Mouse (Mus musculus): ENCODE results near the gene Mfn2. TPM values are rescaled to one million over a fixed set of nuclear protein-coding genes. Genes with fewer than 3 reads are reported as not detected.

The Mfn2 gene
- polyA plus RNA-seq (2014; fragmentation: Illumina TruSeq; extraction: RNeasy Lipid Tissue Mini Kit (QIAGEN cat#74804); ENCODE audit: low read depth, low replicate concordance): 22.1 TPM

GRCm38 (mm10) chr4:147904313-147905089 is at the start of gene Mfn2:
Mfn2 (minus strand) TSS chr4:147904704.

DNA sequence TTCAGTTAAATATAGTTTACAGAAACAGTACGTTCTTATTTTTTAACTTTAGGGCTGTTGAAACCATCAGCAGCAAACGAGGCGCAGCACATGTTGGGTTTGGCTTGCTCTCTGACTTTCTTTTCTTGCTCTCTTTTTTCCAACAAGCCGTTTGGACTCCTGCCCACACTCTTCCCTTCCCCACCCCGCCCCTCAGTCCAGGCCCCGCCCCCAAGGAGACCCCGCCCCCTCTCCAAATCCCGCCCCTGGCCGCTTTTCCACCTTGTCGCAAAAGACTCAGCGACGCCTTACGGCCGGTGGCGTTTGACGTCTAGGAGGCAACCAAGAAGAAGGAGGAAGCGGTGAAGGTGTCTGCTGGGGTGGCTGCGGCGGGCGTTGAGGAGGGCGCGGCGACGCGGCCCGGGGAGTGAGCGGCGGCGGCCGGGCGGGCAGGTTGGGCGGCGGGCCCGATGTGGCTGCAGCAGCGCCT is 36.1 kb upstream of the Mfn2 start, which contains the start of gene 2510039O18Rik:
2510039O18Rik (plus strand) TSS at position 320 of the 469 bp plus-strand sequence.

DNA sequence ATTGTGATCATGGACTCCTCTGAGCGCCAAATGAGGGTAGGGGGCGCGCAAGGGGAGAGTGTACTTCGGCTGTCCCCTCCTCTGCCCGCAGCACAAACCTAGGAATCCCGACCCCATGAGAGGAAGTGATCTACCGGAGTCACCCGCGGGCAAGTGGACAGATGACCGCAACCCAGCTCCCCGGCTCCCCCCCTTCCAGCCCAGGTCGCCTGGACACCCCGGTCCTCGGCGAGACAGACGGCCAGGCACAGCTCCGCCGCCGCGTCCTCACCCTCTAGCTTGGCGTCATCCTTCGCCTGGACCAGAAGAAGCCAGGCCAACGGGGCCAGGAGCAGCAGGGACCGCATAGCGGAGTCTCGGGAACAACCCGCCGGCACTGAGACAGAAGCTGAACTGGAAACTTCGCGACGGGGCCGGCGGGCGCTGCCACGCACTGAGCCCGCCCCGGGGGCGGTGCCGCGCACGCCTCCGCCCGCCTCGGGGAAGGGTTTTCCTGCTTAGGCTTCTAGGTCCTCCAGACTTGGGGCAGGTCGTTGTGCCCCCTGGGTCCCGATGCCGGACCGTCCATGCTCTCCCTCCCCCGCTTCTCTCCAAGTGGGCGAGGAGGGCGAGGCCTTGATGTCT is 31.9 kb upstream of the Mfn2 start, which contains the start of gene Plod1:
Plod1 (minus strand) TSS at position 437 of the 624 bp plus-strand sequence.

DNA sequence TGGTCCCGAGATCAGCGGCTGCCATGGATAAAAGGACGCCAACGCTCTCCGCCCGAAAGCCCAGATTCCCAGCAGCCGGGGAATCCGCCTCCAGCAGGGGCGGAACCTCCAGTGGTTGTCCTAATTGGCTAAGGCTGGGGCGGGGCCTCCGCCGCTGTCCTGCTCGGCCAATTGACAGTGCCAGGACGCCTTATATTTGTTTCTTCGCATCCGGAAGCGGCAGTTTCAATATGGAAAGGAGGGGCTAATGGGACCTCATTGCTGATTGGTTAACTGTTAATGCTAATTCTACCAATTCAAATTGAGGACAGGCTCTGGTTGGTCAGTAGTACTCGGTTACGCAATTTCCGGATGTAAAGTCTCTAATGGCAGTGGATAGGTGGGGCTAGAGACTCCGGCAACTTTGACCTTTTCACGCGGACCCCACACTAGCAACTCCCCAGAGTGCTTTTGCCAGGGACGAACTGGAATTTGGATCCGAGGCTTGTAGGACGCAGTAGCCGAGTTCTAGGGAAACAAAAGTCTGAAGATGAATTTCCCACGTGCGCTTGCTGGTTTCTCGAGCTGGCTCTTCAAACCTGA is 36.0 kb downstream of the Mfn2 start, which contains the start of the genes Miip and Fv1:
Miip (minus strand) TSS at position 367 of the 582 bp plus-strand sequence.
Fv1 (plus strand) TSS at position 530 of the 582 bp plus-strand sequence.

GRCm38 (mm10) chr4:147847614-147848583 is 56.6 kb downstream of the Mfn2 start, which contains the start of gene Zfp933:
Zfp933 (minus strand) TSS chr4:147848366.

Other genes with a start within 250 kb of the Mfn2 start
- 0.16 TPM for gene Zfp534, start 202.2 kb downstream of the Mfn2 start, polyA plus RNA-seq (2014; fragmentation: Illumina TruSeq; extraction: RNeasy Lipid Tissue Mini Kit (QIAGEN cat#74804); ENCODE audit: low read depth, low replicate concordance)
- gene Zfp984, start 94.9 kb downstream of the Mfn2 start, polyA plus RNA-seq (2014; fragmentation: Illumina TruSeq; extraction: RNeasy Lipid Tissue Mini Kit (QIAGEN cat#74804); ENCODE audit: low read depth, low replicate concordance): 53.2 TPM
- gene Zfp933, start 56.3 kb downstream of the Mfn2 start, polyA plus RNA-seq (2014; fragmentation: Illumina TruSeq; extraction: RNeasy Lipid Tissue Mini Kit (QIAGEN cat#74804); ENCODE audit: low read depth, low replicate concordance): 19.8 TPM
- gene Miip, start 35.9 kb downstream of the Mfn2 start, polyA plus RNA-seq (2014; fragmentation: Illumina TruSeq; extraction: RNeasy Lipid Tissue Mini Kit (QIAGEN cat#74804); ENCODE audit: low read depth, low replicate concordance): 0.24 TPM
- 9.0 TPM for gene Fv1, start 35.7 kb downstream of the Mfn2 start, polyA plus RNA-seq (2014; fragmentation: Illumina TruSeq; extraction: RNeasy Lipid Tissue Mini Kit (QIAGEN cat#74804); ENCODE audit: low read depth, low replicate concordance)
- 1.7 TPM for gene Plod1, start 32.1 kb upstream of the Mfn2 start, polyA plus RNA-seq (2014; fragmentation: Illumina TruSeq; extraction: RNeasy Lipid Tissue Mini Kit (QIAGEN cat#74804); ENCODE audit: low read depth, low replicate concordance)
- gene 2510039O18Rik, start 36.2 kb upstream of the Mfn2 start, polyA plus RNA-seq (2014; fragmentation: Illumina TruSeq; extraction: RNeasy Lipid Tissue Mini Kit (QIAGEN cat#74804); ENCODE audit: low read depth, low replicate concordance): 7.5 TPM
- gene Nppb, start 81.1 kb upstream of the Mfn2 start, polyA plus RNA-seq (2014; fragmentation: Illumina TruSeq; extraction: RNeasy Lipid Tissue Mini Kit (QIAGEN cat#74804); ENCODE audit: low read depth, low replicate concordance): not detected
- not detected for gene Nppa, start 96.0 kb upstream of the Mfn2 start, polyA plus RNA-seq (2014; fragmentation: Illumina TruSeq; extraction: RNeasy Lipid Tissue Mini Kit (QIAGEN cat#74804); ENCODE audit: low read depth, low replicate concordance)
- 6.7 TPM for gene Clcn6, start 134.1 kb upstream of the Mfn2 start, polyA plus RNA-seq (2014; fragmentation: Illumina TruSeq; extraction: RNeasy Lipid Tissue Mini Kit (QIAGEN cat#74804); ENCODE audit: low read depth, low replicate concordance)
- 2.7 TPM for gene Mthfr, start 134.4 kb upstream of the Mfn2 start, polyA plus RNA-seq (2014; fragmentation: Illumina TruSeq; extraction: RNeasy Lipid Tissue Mini Kit (QIAGEN cat#74804); ENCODE audit: low read depth, low replicate concordance)
- gene Agtrap, start 183.3 kb upstream of the Mfn2 start, polyA plus RNA-seq (2014; fragmentation: Illumina TruSeq; extraction: RNeasy Lipid Tissue Mini Kit (QIAGEN cat#74804); ENCODE audit: low read depth, low replicate concordance): 17.1 TPM
- gene Mad2l2, start 225.7 kb upstream of the Mfn2 start, polyA plus RNA-seq (2014; fragmentation: Illumina TruSeq; extraction: RNeasy Lipid Tissue Mini Kit (QIAGEN cat#74804); ENCODE audit: low read depth, low replicate concordance): 1.5 TPM
- not detected for gene Draxin, start 226.0 kb upstream of the Mfn2 start, polyA plus RNA-seq (2014; fragmentation: Illumina TruSeq; extraction: RNeasy Lipid Tissue Mini Kit (QIAGEN cat#74804); ENCODE audit: low read depth, low replicate concordance)
- gene Fbxo6, start 247.4 kb upstream of the Mfn2 start, polyA plus RNA-seq (2014; fragmentation: Illumina TruSeq; extraction: RNeasy Lipid Tissue Mini Kit (QIAGEN cat#74804); ENCODE audit: low read depth, low replicate concordance): 1.1 TPM